Mouse (Mus musculus): Measurements from ENCODE around the gene Coa5. TPM values are rescaled to one million over a fixed set of nuclear protein-coding genes. Genes with fewer than 3 reads are reported as not detected.

Coa5 gene
- polyA plus RNA-seq, 2 experiments from 2014 or later = 64.8 to 68.5 TPM

- no peak for ATAC-seq
Measured at GRCm38 (mm10) chr1:37428911-37429310, 992 bp downstream of the Coa5 start.

- no peak for ATAC-seq
Measured at GRCm38 (mm10) chr1:37427144-37427875, 2.6 kb downstream of the Coa5 start.

GRCm38 (mm10) chr1:37419420-37419819, 10.5 kb downstream of the Coa5 start:
- peak; percentile 97 for ATAC-seq

- no peak for ATAC-seq
Measured at GRCm38 (mm10) chr1:37415394-37415793, 14.5 kb downstream of the Coa5 start.

GRCm38 (mm10) chr1:37409647-37410046, 20.3 kb downstream of the Coa5 start:
- ATAC-seq = no peak

- no peak for ATAC-seq
Measured at GRCm38 (mm10) chr1:37408678-37409077, 21.2 kb downstream of the Coa5 start.

- ATAC-seq = no peak
Measured at GRCm38 (mm10) chr1:37408059-37408458, 21.8 kb downstream of the Coa5 start.

GRCm38 (mm10) chr1:37407228-37407627, 22.7 kb downstream of the Coa5 start:
- no peak for ATAC-seq

GRCm38 (mm10) chr1:37405137-37405536, 24.8 kb downstream of the Coa5 start:
- no peak for ATAC-seq

GRCm38 (mm10) chr1:37401687-37402086, 28.2 kb downstream of the Coa5 start:
- peak; percentile 23 for ATAC-seq

- ATAC-seq = no peak
Measured at GRCm38 (mm10) chr1:37399734-37400133, 30.2 kb downstream of the Coa5 start.

GRCm38 (mm10) chr1:37398961-37399360, 30.9 kb downstream of the Coa5 start:
- no peak for ATAC-seq

- ATAC-seq = no peak
Measured at GRCm38 (mm10) chr1:37396481-37396880, 33.4 kb downstream of the Coa5 start.

- ATAC-seq = no peak
Measured at GRCm38 (mm10) chr1:37393174-37393573, 36.7 kb downstream of the Coa5 start.

GRCm38 (mm10) chr1:37386448-37386971, 43.4 kb downstream of the Coa5 start:
- no peak for ATAC-seq

- no peak for ATAC-seq
Measured at GRCm38 (mm10) chr1:37384304-37384703, 45.6 kb downstream of the Coa5 start.

GRCm38 (mm10) chr1:37380913-37381312, 49.0 kb downstream of the Coa5 start:
- ATAC-seq = no peak

GRCm38 (mm10) chr1:37379536-37379935, 50.4 kb downstream of the Coa5 start:
- no peak for ATAC-seq

GRCm38 (mm10) chr1:37378095-37378494, 51.8 kb downstream of the Coa5 start:
- ATAC-seq = no peak

GRCm38 (mm10) chr1:37376751-37377150, 53.2 kb downstream of the Coa5 start:
- ATAC-seq = no peak

GRCm38 (mm10) chr1:37376177-37376576, 53.7 kb downstream of the Coa5 start:
- no peak for ATAC-seq

GRCm38 (mm10) chr1:37368768-37369385, 61.0 kb downstream of the Coa5 start:
- no peak for ATAC-seq

- ATAC-seq = no peak
Measured at GRCm38 (mm10) chr1:37368125-37368524, 61.8 kb downstream of the Coa5 start.

All from activated CD4-positive, CD25-positive, alpha-beta regulatory T cell, adult 4 months (primary cell).